ENCODE assay signal across 9 mouse cellular contexts in genomic region chr9:54916401-54916800, GRCm38 (mm10). TPM values are rescaled to one million over a fixed set of nuclear protein-coding genes. Genes with fewer than 3 reads are reported as not detected.
A peak's percentile ranks its signal among the peaks of the same experiment; 100 is the strongest.
DNase-seq lines count a peak whose midpoint lies in the region; ATAC-seq and TF ChIP-seq lines count a peak whose summit lies in the region.
"Had no signal": no experiment of that assay in that cellular context is flagged by ENCODE, and none has a peak within 500 bp of the region (broad histone marks: within the 10 kb centered on the region; RNA-seq: fewer than 3 reads in every experiment).

No protein-coding gene starts in this region.

- no peak overlapping the region for H3K27ac ChIP-seq in layer of hippocampus, adult 2 months
- no peak overlapping the region for H3K27ac ChIP-seq in embryonic facial prominence, embryonic 13.5 days
- H3K27ac ChIP-seq in hindbrain, embryonic 16.5 days (ENCODE audit: low read depth, low read length): peak overlapping the region; percentile 16; the same call in 1 of the 2 replicates
- no peak overlapping the region for H3K27ac ChIP-seq in neural tube, embryonic 13.5 days (replicated peaks)

- peaks cover 8% of the 10 kb centered on the region; the same call in 1 of the 2 replicates for H3K36me3 ChIP-seq in embryonic facial prominence, embryonic 13.5 days
- H3K36me3 ChIP-seq in hindbrain, embryonic 16.5 days (ENCODE audit: control insufficient read depth, insufficient read depth, low read length): no peaks in the 10 kb centered on the region
- H3K36me3 ChIP-seq in neural tube, embryonic 13.5 days: peaks cover 6% of the 10 kb centered on the region; the same call in 1 of the 2 replicates

- H3K4me2 ChIP-seq in embryonic facial prominence, embryonic 13.5 days: peak overlapping the region; percentile 78
- H3K4me2 ChIP-seq in hindbrain, embryonic 16.5 days (ENCODE audit: low read length): peak overlapping the region; percentile 88
- H3K4me2 ChIP-seq in neural tube, embryonic 13.5 days: peak overlapping the region; percentile 86

- TF ChIP-seq CTCF in layer of hippocampus, adult 2 months (conservative IDR thresholded peaks at IDR 0.05): no peak

- WGBS in embryonic facial prominence, embryonic 13.5 days: 73% methylated on average over 8 of the region's 8 CpGs
- WGBS in hindbrain, embryonic 16.5 days: 76% methylated on average over 8 of the region's 8 CpGs
- 75% methylated on average over 8 of the region's 8 CpGs for WGBS in neural tube, embryonic 13.5 days

- no peaks in the 10 kb centered on the region for H3K9me3 ChIP-seq in embryonic facial prominence, embryonic 13.5 days
- no peaks in the 10 kb centered on the region for H3K9me3 ChIP-seq in hindbrain, embryonic 16.5 days (ENCODE audit: control insufficient read depth, low read length)
- H3K9me3 ChIP-seq in neural tube, embryonic 13.5 days: no peaks in the 10 kb centered on the region

- no peak overlapping the region for H3K9ac ChIP-seq in embryonic facial prominence, embryonic 13.5 days
- no peak overlapping the region for H3K9ac ChIP-seq in hindbrain, embryonic 16.5 days (ENCODE audit: low read depth, low read length)
- no peak overlapping the region for H3K9ac ChIP-seq in neural tube, embryonic 13.5 days

- no peaks in the 10 kb centered on the region for H3K27me3 ChIP-seq in embryonic facial prominence, embryonic 13.5 days
- no peaks in the 10 kb centered on the region for H3K27me3 ChIP-seq in hindbrain, embryonic 16.5 days (replicated peaks; ENCODE audit: control insufficient read depth, insufficient read depth, low read length)
- H3K27me3 ChIP-seq in neural tube, embryonic 13.5 days: no peaks in the 10 kb centered on the region

- H3K4me1 ChIP-seq in embryonic facial prominence, embryonic 13.5 days: peaks cover 9% of the 10 kb centered on the region
- peaks cover 2% of the 10 kb centered on the region; the same call in 1 of the 2 replicates for H3K4me1 ChIP-seq in hindbrain, embryonic 16.5 days (ENCODE audit: control insufficient read depth, insufficient read depth, low read depth, low read length)
- H3K4me1 ChIP-seq in neural tube, embryonic 13.5 days (replicated peaks): peaks cover 15% of the 10 kb centered on the region

- no peak for DNase-seq in layer of hippocampus, adult 2 months (ENCODE audit: low spot score in 2 of 2)
- no peak for DNase-seq in layer of hippocampus, adult 11-12 months (ENCODE audit: low spot score)
- DNase-seq in left cerebral cortex, adult 18-20 months (ENCODE audit: low spot score in 2 of 2): no peak
- no peak for DNase-seq in layer of hippocampus, postnatal 14 days (ENCODE audit: low spot score in 2 of 2)
- no peak for DNase-seq in layer of hippocampus, adult 9-11 months

- peak overlapping the region; percentile 78 for H3K4me3 ChIP-seq in layer of hippocampus, adult 2 months
- H3K4me3 ChIP-seq in embryonic facial prominence, embryonic 13.5 days: peak overlapping the region; percentile 66; the same call in 1 of the 2 replicates
- H3K4me3 ChIP-seq in hindbrain, embryonic 16.5 days (ENCODE audit: low read length): peak overlapping the region; percentile 57
- peak overlapping the region; percentile 67 for H3K4me3 ChIP-seq in neural tube, embryonic 13.5 days

- ATAC-seq in embryonic facial prominence, embryonic 13.5 days (ENCODE audit: insufficient number of reproducible peaks, insufficient read depth, low FRiP score, low TSS enrichment, low read depth): no peak
- no peak for ATAC-seq in hindbrain, embryonic 16.5 days
- peak; percentile 30; the same call in 1 of the 2 replicates for ATAC-seq in neural tube, embryonic 13.5 days (ENCODE audit: low read depth)

RNA-seq across cellular contexts. Expression of gene Hykk, which starts 0.7 kb away (rescaled TPM):
- total RNA-seq in layer of hippocampus, adult 2 months (2021): 1 to 10 TPM; 3.0 to 3.1 TPM
- polyA plus RNA-seq in embryonic facial prominence, embryonic 13.5 days (2015; fragmentation: Nextera tagmentation; extraction: Ambion mirVana): 6.6 and 6.8 TPM in 2 replicates
- 1.9 and 2.2 TPM in 2 replicates for polyA plus RNA-seq in hindbrain, embryonic 16.5 days (2015; fragmentation: Nextera tagmentation; extraction: Ambion mirVana)
- polyA plus RNA-seq in neural tube, embryonic 13.5 days (2015; fragmentation: Nextera tagmentation; extraction: Ambion mirVana): 2.7 and 3.3 TPM in 2 replicates
- 1 to 10 TPM; 2.1 to 2.2 TPM for total RNA-seq in left cerebral cortex, adult 18-20 months (2021)
- 1 to 10 TPM; 2.1 to 2.8 TPM for total RNA-seq in layer of hippocampus, postnatal 14 days (2021)

RNA-seq across cellular contexts. Expression of gene Psma4, which starts 34.2 kb away (rescaled TPM):
- total RNA-seq in layer of hippocampus, adult 2 months (2021): 100 to 1,000 TPM; 127 to 136 TPM
- polyA plus RNA-seq in embryonic facial prominence, embryonic 13.5 days (2015; fragmentation: Nextera tagmentation; extraction: Ambion mirVana): 309 and 320 TPM in 2 replicates
- 256 and 265 TPM in 2 replicates for polyA plus RNA-seq in hindbrain, embryonic 16.5 days (2015; fragmentation: Nextera tagmentation; extraction: Ambion mirVana)
- 316 and 329 TPM in 2 replicates for polyA plus RNA-seq in neural tube, embryonic 13.5 days (2015; fragmentation: Nextera tagmentation; extraction: Ambion mirVana)
- total RNA-seq in left cerebral cortex, adult 18-20 months (2021): 100 to 1,000 TPM; 114 TPM
- total RNA-seq in layer of hippocampus, postnatal 14 days (2021): 100 to 1,000 TPM; 137 to 138 TPM

RNA-seq across cellular contexts. Expression of gene AY074887, which starts 34.4 kb away (rescaled TPM):
- not detected for total RNA-seq in layer of hippocampus, adult 2 months (2021)
- 0.85 and 1.2 TPM in 2 replicates for polyA plus RNA-seq in embryonic facial prominence, embryonic 13.5 days (2015; fragmentation: Nextera tagmentation; extraction: Ambion mirVana)
- 0.86 and 0.90 TPM in 2 replicates for polyA plus RNA-seq in hindbrain, embryonic 16.5 days (2015; fragmentation: Nextera tagmentation; extraction: Ambion mirVana)
- 0.35 and 1.4 TPM in 2 replicates for polyA plus RNA-seq in neural tube, embryonic 13.5 days (2015; fragmentation: Nextera tagmentation; extraction: Ambion mirVana)
- not detected for total RNA-seq in left cerebral cortex, adult 18-20 months (2021)
- not detected for total RNA-seq in layer of hippocampus, postnatal 14 days (2021)
- total RNA-seq: adrenal gland, adult 2 months had no signal
- polyA plus RNA-seq: adrenal gland, adult 2 months had no signal

RNA-seq across cellular contexts. Expression of gene Ireb2, which starts 52.8 kb away (rescaled TPM):
- total RNA-seq in layer of hippocampus, adult 2 months (2021): 10 to 100 TPM; 51.7 to 53.4 TPM
- 37.0 and 39.9 TPM in 2 replicates for polyA plus RNA-seq in embryonic facial prominence, embryonic 13.5 days (2015; fragmentation: Nextera tagmentation; extraction: Ambion mirVana)
- polyA plus RNA-seq in hindbrain, embryonic 16.5 days (2015; fragmentation: Nextera tagmentation; extraction: Ambion mirVana): 28.1 and 34.7 TPM in 2 replicates
- 42.9 and 48.0 TPM in 2 replicates for polyA plus RNA-seq in neural tube, embryonic 13.5 days (2015; fragmentation: Nextera tagmentation; extraction: Ambion mirVana)
- total RNA-seq in left cerebral cortex, adult 18-20 months (2021): 10 to 100 TPM; 48.4 to 53.5 TPM
- 10 to 100 TPM; 64.6 to 65.9 TPM for total RNA-seq in layer of hippocampus, postnatal 14 days (2021)
